Mouse (Mus musculus): ENCODE results near the gene Siah3. TPM values are rescaled to one million over a fixed set of nuclear protein-coding genes. Genes with fewer than 3 reads are reported as not detected.

The Siah3 gene
- total and polyA plus RNA-seq, 3 experiments: 0.04 to 0.29 TPM; not detected in 1

DNA sequence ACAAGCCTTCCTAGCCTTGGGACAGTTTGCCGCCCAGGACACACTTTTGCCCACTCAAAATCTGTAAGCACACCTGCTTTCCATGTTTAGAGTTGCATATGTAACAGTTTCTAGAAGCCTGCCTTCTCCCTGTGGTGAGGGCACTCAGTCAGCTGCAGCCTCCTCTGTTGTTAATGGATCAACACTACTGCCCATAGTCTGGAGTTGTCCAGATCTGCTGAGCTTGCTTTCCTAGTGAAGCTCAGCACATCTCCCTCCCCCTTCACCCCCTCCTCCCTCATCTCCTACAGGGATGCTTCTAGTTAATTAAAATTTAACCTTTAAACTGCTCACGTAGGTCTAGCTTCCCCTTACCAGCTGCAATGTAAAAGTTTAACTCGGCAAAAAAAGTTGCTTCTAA lies 57.2 kb downstream of the Siah3 start:
- H3K27ac ChIP-seq (ENCODE audit: control insufficient read depth, low read depth, low read length): no peak overlapping the region
- peaks cover 0 to 2% of the 10 kb centered on the region in 2 experiments; a peak in 1 of 4 replicates for H3K36me3 ChIP-seq (ENCODE audit: control insufficient read depth in 1 of 2, insufficient read depth in 2 of 2, low read length in 2 of 2)
- no peak for DNase-seq (ENCODE audit: low read depth, low spot score)
- no peaks in the 10 kb centered on the region for H3K9me3 ChIP-seq (replicated peaks; ENCODE audit: insufficient read depth, low read length)
- H3K79me2 ChIP-seq (ENCODE audit: control insufficient read depth, insufficient read depth, low read length, poor library complexity): no peaks in the 10 kb centered on the region
- H3K4me1 ChIP-seq (ENCODE audit: control insufficient read depth in 1 of 2, insufficient read depth in 2 of 2, low read length in 2 of 2): peaks cover 0 to 5% of the 10 kb centered on the region in 2 experiments; a peak in 2 of 4 replicates
- no peak overlapping the region for H3K9ac ChIP-seq (ENCODE audit: control insufficient read depth, low read depth, low read length, poor library complexity, severe bottlenecking)
- peaks cover 0 to 1% of the 10 kb centered on the region in 2 experiments; a peak in 2 of 4 replicates for H3K27me3 ChIP-seq (ENCODE audit: control insufficient read depth in 1 of 2, insufficient read depth in 2 of 2, low read length in 2 of 2)
- no peak for TF ChIP-seq RAD21 (IDR thresholded peaks at IDR 0.05; ENCODE audit: low read depth, low read length)
- TF ChIP-seq POLR2A (IDR thresholded peaks at IDR 0.05; ENCODE audit: control insufficient read depth in 1 of 2, insufficient read depth in 1 of 2, low read depth in 1 of 2, low read length in 2 of 2, poor library complexity in 1 of 2): no peak
- TF ChIP-seq POLR2AphosphoS2 (IDR thresholded peaks at IDR 0.05; ENCODE audit: low read length): no peak
- TF ChIP-seq ZMIZ1 (IDR thresholded peaks at IDR 0.05; ENCODE audit: low read depth, low read length): no peak
- TF ChIP-seq SIN3A (IDR thresholded peaks at IDR 0.05; ENCODE audit: low read length): no peak
- TF ChIP-seq MYC (IDR thresholded peaks at IDR 0.05; ENCODE audit: low read depth, low read length): no peak
- TF ChIP-seq CTCF (IDR thresholded peaks at IDR 0.05 in 2 of 3, conservative IDR thresholded peaks at IDR 0.05 in 1 of 3; ENCODE audit: control insufficient read depth in 1 of 3, insufficient read depth in 1 of 3, low read depth in 2 of 3, low read length in 3 of 3, poor library complexity in 1 of 3, severe bottlenecking in 1 of 3): no peak
- TF ChIP-seq JUND (IDR thresholded peaks at IDR 0.05; ENCODE audit: low read depth, low read length): no peak
- no peak for TF ChIP-seq GABPA (IDR thresholded peaks at IDR 0.05; ENCODE audit: low read depth, low read length)
- no peak for TF ChIP-seq CHD1 (IDR thresholded peaks at IDR 0.05; ENCODE audit: low read depth, low read length)
- TF ChIP-seq GATA1 (IDR thresholded peaks at IDR 0.05; ENCODE audit: low read depth, low read length): no peak
- TF ChIP-seq POLR2AphosphoS5 (IDR thresholded peaks at IDR 0.05; ENCODE audit: borderline replicate concordance, low read depth, low read length): no peak
- no peak for TF ChIP-seq CHD2 (IDR thresholded peaks at IDR 0.05; ENCODE audit: low read length)
- no peak for TF ChIP-seq MAX (IDR thresholded peaks at IDR 0.05; ENCODE audit: low read length)
- no peak overlapping the region for H3K4me3 ChIP-seq (ENCODE audit: control insufficient read depth in 1 of 2, insufficient read depth in 1 of 2, low read depth in 2 of 2, low read length in 2 of 2)

DNA sequence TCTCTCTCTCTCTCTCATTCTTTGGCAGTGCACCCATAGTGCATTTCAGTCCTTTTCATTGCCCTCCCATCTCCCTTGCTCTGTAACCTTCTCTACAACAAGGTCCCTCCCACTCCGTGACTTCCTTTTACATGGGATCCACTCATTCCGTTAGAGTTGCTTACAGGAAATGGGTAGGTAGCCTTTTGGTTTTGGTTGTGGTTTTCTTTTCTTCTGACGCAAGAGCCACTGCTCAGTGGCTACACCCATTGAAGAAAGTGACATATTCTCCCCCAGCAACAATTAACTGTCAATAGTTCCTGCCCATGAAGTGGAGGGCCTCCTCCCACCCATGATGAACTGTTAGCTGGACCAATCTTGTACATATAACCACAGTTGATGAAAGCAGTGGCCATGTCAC lies 60.4 kb downstream of the Siah3 start:
- TF ChIP-seq E2F4 (IDR thresholded peaks at IDR 0.05; ENCODE audit: borderline replicate concordance, low read depth, low read length) (no peak), ZKSCAN1 (IDR thresholded peaks at IDR 0.05; ENCODE audit: low read depth, low read length) (no peak), ETS1 (IDR thresholded peaks at IDR 0.05; ENCODE audit: low read depth, low read length) (peak; percentile 38; the same call in 1 of the 2 replicates), MEF2A (IDR thresholded peaks at IDR 0.05; ENCODE audit: extremely low read depth, insufficient replicate concordance, low read depth, low read length, poor library complexity, severe bottlenecking) (no peak), CTCF (IDR thresholded peaks at IDR 0.05 in 2 of 3, conservative IDR thresholded peaks at IDR 0.05 in 1 of 3; ENCODE audit: control insufficient read depth in 1 of 3, insufficient read depth in 1 of 3, low read depth in 2 of 3, low read length in 3 of 3, poor library complexity in 1 of 3, severe bottlenecking in 1 of 3) (no peak)
- H3K79me2 ChIP-seq (ENCODE audit: control insufficient read depth, insufficient read depth, low read length, poor library complexity): no peaks in the 10 kb centered on the region; the same call in 1 of the 2 replicates
- H3K4me1 ChIP-seq (ENCODE audit: control insufficient read depth in 1 of 2, insufficient read depth in 2 of 2, low read length in 2 of 2): peaks cover 6 to 12% of the 10 kb centered on the region in 2 experiments
- H3K36me3 ChIP-seq (ENCODE audit: control insufficient read depth in 1 of 2, insufficient read depth in 2 of 2, low read length in 2 of 2): peaks cover 0 to 7% of the 10 kb centered on the region in 2 experiments; a peak in 2 of 4 replicates
- no peaks in the 10 kb centered on the region; a peak in 1 of 4 replicates for H3K27me3 ChIP-seq (ENCODE audit: control insufficient read depth in 1 of 2, insufficient read depth in 2 of 2, low read length in 2 of 2)
- H3K27ac ChIP-seq (ENCODE audit: control insufficient read depth, low read depth, low read length): peak overlapping the region; percentile 25; the same call in 1 of the 2 replicates
- no peak for DNase-seq (ENCODE audit: low read depth, low spot score)
- H3K9me3 ChIP-seq (replicated peaks; ENCODE audit: insufficient read depth, low read length): no peaks in the 10 kb centered on the region
- no peak overlapping the region for H3K4me3 ChIP-seq (ENCODE audit: control insufficient read depth in 1 of 2, insufficient read depth in 1 of 2, low read depth in 2 of 2, low read length in 2 of 2)
- H3K9ac ChIP-seq (ENCODE audit: control insufficient read depth, low read depth, low read length, poor library complexity, severe bottlenecking): no peak overlapping the region

Data from MEL (cell line).